Mouse (Mus musculus) liver, adult (tissue): Measurements from ENCODE around the gene Ccdc88a.
A peak's percentile ranks its signal among the peaks of the same experiment; 100 is the strongest.

Experiments
- GATA4 ChIP-seq: IDR thresholded peaks from 2 replicates; pipeline ENCODE4 v1.6.1; 2014; ENCODE audit warnings: mild to moderate bottlenecking, low read length; ENCODE audit not compliant: insufficient replicate concordance

Ccdc88a gene

DNA sequence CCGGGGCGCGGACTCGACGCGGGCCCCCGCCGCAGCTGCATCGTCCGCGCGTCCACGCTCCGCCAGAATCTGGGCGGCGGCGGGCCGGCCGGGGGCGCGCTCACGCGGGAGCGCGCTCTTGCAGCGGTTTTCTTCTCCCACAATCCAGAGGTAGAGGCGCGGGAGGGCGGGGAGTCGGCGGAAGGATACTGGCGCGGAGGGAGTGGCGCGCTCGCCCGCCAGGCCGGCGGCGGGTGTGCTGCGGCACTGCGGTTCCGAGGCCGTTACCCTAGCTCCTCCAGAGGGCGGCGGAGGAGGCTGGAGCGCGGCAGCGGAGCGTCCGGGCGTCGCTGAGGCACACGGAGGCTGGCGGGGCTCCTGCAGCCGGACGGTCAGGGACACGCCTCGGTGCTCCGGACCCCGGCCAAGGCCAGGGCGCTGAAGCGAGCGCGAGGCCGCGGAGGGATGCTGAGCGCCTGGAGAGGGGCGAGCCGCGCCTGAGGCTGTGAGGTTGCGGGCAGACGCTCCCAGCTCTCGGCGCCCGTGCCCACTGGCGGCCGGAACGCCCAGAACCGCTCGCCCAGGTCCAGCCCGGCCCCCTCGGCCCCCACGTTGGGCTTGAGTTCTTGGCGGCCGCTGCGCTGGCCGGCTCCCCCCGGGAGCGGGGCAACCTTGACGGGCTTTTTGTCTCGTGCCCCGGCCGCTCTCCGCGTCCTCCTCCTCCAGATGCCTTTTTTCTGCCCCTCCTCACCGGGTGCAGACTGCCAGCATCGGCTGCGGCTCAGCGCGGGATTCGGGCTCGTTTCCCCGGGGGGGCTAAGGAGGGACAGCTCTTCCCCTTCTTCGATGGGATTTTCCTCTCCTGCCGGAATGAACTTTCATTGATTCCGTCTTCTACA, at the start of gene Ccdc88a:
Ccdc88a (plus strand) TSS at position 263 of the 878 bp plus-strand sequence.
- TF ChIP-seq GATA4: peak; percentile 82; the same call in 1 of the 2 replicates

DNA sequence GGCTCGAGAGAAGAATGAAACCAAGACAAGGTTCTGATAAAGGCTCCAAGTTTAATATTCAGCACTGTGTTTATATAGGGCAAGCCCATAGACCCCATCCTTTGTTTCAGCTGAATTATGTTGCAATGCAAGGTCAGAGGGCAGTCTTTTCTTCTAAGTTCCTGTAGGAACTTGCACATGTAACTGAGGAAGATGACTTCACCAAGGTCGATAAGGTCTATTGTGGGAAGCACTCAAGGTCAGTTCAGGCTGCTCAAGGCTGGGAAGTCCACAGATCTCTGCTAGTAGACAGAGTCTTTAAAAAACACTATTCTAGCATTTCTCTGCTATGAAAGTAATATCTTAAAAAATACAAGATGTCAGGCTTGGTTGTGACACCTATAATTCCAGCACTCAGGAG, 38.0 kb upstream of the Ccdc88a start:
- 0 out of 2 replicates have a peak, but pooled peaks have one; percentile 24 for TF ChIP-seq GATA4

DNA sequence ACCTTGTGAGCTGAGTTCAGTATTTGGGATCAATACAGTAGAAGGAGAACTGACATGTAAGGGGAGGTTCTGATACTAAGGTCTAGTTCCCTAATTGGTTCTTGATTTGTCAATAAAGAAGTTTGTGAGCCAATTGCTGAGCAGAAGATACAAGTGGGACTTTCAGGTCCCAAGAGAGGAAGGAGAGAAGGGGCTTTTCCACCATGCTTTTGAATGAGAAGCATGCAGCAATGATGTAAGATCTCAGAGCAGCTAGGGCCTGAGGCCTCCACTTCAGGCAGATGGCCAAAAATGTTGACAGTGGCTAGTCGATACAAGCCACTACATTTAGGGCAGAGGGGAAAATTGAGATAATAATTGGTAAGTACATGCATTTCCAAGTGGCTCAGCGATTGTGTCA, 32.2 kb upstream of the Ccdc88a start:
- no peak for TF ChIP-seq GATA4

DNA sequence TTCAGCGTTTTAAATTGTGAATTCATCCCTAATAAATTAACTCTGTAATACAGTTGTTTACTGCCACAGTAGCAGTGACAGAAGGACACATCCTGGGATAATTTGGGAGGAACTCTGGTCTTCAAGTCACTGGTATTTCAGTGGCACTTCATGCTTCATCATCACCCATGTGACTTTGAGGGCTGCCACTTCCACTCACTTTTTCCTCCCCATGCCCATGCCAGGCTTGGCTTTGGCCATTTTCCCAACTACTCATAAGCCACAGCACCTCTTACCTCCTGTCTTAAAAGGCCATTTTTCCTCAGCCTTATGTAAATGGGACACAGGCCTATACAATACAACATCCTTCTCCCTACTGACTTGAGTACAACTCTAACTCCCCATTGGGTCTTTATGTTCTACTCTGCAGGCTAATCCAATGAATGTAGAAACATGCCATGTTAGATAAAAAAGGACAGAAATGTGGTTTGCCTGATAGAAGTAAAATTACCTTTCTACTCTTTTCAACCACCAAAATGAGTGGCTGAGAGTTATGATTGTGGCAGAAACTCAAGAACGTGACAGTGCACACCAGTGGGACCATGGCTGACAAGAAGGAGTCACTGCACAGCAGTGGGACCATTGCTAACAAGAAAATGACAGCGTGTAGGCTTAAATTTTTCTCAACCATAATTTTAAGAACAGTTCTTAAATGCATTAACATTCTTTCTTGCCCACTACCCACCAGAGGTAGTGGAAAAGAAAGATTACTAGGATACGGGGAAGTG, 28.4 kb upstream of the Ccdc88a start:
- no peak for TF ChIP-seq GATA4

DNA sequence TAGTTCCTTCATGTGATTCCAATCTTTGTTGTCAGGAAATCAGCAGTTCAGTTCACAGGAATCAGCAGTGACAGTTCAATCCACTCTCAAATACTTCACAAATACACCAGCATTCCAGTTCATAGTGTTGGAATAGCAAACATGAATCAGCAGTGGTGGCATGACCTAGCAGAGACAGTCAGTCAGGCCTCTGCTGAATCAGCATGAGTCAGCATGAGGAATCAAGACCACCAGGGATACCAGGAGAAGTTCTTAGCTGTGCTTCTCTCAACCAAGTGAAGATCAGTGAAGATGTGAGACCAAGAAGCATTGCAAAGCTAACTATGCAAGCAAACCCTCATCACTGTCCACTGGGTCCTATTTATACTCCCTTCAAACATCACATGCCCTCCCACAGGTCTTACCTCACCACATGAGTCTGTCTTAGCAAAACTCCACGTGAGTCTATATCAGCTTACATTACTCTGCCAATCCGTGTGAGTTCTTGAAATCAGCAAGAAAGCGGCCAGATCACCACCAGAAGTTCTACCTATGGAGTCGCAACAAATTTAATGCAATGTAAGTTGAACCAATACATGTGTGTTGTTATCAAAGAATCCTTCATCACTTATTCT, 27.7 kb upstream of the Ccdc88a start:
- TF ChIP-seq GATA4: no peak

DNA sequence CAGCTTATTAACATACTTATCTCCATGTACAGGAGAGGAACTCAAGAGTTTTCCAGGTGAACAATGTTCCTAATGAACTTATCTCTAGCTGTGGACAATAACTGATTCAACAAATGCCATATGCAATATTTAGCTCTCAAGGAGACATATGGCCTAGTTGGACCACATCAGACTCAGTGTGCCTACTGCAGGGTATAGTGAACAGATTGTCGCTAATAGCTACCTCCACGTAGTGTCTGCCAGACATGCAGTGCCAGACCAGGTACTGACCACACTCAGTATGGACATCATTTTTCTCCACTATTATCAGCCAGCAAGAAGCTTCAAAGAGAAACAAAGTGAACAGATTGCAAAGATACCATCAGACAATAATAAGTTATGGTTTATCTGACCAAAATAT, 22.6 kb upstream of the Ccdc88a start:
- no peak for TF ChIP-seq GATA4

DNA sequence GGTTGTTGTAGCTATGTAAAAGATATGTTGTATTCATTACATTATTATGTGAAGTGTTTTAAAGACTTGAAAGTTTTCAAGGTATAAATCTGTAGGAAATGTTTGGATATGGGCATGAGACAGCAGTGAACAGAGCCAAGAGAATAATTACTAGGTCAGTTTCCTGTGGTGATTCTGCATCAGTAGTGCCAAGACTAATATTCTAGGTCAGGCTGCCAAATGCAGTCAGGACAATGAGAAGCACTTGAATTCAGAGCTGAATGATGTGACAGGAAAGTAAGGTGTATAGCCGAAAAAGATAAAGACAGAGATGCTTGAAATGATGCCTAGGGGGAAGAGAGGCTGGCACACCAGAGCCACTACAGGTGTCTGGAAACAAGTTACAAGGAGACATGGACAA, 21.2 kb upstream of the Ccdc88a start:
- no peak for TF ChIP-seq GATA4

DNA sequence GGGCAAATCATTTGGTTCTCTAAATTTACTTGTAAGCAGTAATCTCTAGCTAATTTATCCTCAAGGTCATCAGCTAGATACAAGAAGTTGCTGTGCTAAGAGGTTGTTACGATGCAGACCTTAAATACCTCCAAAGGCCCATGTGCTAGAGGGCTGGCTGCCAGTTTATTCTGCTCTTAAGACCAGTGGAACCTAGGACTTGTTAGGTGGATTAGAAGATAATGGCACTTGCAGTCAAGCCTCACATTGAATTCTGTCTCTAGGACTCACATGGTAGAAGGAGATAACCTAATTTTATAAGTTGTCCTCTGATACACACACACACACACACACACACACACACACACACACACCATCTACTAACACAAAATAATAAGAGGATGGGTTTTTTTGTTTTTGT, 5.3 kb upstream of the Ccdc88a start:
- no peak for TF ChIP-seq GATA4

DNA sequence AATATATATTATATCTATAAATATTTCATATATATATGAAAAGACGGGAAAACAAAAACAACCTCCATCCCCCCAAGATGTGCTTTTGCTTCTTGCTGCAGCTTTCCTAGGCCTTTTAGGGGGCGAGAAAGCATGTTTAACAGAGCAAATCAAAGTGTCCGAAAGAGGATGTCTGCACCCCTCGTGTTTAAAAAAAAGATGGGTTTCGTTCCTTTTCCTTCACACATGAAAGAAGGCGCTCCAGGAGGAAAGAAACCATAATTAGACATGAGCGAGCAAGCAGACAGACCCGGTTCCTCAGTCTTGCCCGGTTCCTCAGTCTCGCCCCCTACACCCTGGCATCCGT, 435 bp upstream of the Ccdc88a start:
- no peak for TF ChIP-seq GATA4

DNA sequence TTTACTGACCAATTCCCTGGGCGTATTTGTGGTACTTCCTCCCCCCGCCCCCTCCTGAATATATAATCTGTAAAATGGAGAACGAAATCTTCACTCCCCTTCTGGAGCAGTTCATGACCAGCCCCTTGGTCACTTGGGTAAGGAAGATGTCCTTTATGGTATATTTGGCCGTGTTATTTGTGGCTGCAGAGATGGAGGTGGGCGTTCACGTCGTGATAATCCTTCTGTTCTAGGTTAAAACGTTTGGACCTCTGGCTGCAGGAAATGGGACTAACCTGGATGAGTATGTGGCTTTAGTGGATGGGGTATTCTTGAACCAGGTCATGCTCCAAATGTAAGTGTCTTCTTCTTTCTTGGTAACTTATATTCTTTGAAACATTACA, 807 bp downstream of the Ccdc88a start:
- no peak for TF ChIP-seq GATA4

DNA sequence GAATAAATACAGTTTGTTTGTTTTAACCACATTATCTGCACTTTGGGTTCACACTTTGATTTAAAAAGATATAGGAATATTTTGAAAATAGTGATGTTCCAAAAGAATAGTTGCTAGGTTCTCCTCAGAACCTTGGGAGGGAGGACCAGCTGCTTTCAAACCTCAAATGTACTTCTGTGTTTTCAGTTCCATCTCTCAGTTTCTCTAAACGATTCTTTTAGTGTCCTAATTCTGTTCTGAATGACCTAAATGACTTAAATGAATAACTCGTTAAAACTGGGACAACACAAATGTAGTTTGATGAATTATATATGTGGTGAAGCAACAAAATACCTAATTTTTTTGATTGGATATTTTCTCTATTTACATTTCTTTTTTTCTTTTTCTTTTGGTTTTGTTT, 3.2 kb downstream of the Ccdc88a start:
- TF ChIP-seq GATA4: no peak

DNA sequence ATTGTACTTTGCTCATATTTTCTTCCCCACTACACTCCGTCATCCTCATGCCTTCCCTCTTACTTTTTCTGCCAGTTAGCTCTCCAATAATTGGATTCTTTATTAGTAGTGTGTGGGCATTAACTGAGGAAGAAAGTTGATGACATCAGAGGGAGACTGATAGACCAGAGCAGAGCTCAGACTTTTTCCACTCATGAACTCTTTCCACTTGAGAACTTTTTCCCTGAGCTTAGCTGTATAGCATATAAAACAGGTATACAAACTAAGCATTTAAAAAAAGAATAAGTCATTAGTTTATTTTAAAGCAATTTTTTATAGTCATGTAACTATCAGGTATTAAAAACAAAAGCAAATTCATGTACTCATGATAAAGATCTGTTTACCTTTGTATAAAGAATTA, 5.3 kb downstream of the Ccdc88a start:
- no peak for TF ChIP-seq GATA4

DNA sequence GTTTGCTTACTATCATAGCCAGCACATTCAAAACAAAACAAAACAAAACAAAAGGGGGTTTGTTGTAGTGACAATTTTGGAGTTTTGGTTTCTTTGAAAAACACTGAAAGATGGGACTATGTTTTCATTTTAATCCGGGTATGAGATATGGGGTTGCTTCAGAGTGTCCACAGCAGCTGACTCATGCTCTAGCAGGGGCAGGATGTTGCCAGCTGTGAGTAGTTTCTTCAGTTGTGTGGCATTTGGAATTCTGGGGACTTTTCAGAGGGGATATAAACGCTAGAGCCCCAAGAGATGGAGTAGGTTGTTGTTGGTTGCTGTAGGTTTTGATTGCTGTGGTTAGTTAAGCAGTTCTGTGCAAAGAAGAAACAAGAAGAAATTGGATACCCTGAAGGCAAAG, 10.0 kb downstream of the Ccdc88a start:
- TF ChIP-seq GATA4: no peak

DNA sequence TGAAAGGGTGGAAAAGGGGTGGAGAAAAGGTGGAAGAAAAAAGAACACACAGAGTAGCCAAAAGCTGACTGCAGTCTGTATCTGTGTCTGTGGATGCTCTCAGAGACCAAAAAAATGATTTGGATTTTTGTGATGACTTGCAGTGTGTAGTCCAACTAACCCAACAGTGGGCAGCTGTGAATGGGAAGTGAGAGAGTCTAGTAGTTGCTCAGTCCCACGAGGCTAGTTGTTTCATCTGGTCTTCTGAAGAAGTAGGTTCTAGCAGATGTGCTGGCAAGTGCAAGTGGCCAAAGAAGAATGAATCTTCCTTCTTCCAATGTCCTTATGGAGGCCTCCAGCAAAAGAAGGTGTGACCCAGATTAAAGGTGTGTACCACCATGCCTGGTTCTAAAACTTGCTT, 10.5 kb downstream of the Ccdc88a start:
- TF ChIP-seq GATA4: no peak

DNA sequence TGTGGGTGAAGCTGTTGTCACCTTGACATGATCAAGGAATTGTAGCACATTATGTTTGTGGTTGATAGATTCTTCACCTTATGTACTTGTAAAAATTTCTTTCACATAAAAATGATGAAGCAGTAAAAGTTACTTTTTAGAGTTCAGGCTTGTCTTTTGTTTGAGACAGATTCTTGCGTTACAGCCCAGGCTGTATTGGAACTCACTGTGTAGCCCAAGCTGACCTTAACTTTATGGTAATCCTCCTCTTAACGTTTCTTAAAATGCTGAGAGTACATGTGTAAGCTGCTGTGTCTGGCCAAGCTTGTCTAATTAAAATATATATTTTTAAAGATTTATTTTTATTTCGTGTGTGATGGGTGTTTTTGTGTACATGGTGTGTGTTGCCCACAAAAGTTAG, 11.2 kb downstream of the Ccdc88a start:
- TF ChIP-seq GATA4: no peak

DNA sequence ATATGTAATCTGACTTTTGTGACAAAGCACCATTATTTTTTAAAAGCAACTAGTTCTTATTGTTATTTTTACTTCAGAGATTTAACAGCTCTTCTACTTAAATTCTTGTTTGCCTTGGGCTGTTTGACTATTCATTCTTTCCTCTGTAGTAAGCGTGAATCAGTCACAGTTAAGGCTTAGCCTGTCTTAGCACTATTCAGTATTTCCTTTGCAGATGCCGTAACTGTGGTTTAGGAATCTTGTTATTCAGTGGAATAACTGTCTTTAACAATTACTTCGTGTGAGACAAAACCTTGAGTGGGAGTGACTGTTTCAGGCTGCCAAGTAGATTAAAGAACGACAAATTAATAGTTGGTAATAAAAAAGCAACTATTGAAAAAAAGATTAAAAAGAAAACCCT, 16.5 kb downstream of the Ccdc88a start:
- no peak for TF ChIP-seq GATA4

DNA sequence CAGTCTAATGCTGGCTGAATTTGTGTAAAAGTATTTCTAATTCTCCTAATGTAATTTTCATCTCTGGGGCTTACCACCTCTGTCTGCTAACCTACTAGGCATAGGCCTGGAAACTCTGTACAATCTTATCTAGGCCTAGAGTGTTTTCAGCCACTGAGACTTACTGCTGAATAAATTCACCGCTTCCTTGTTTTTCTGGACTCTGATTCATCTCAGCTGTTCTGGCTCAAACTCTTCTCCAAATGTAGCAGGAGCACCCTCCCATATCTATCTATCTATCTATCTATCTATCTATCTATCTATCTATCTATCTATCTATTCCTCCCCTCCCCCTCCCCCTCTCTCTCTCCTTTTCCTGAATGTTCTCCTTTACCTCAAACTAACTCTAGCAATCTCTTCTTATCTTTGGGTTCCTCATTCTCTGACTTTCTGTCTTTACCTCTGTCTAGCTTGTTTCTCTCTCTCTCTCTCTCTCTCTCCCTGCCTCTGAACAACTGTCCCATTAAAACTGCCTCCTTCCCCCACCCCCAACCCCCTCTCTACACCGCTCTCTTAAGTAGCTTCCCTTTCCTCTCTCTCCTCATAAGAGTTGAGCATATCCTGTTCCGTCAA, 21.8 kb downstream of the Ccdc88a start:
- TF ChIP-seq GATA4: no peak
